Mouse (Mus musculus) embryonic facial prominence, embryonic 15.5 days (tissue): ENCODE results near the gene Gtf2h2. TPM values are rescaled to one million over a fixed set of nuclear protein-coding genes. Genes with fewer than 3 reads are reported as not detected.

Source experiments
- polyA plus RNA-seq: library from polyadenylated mRNA; unstranded; fragments of >200 nt; fragmentation: Nextera tagmentation; extraction: Ambion mirVana; gene quantifications from 2 replicates; pipeline ENCODE4 v1.2.1, GENCODE M21; 2015

Gtf2h2 gene
- polyA plus RNA-seq, 1 experiment from 2014 or later: 63.3 TPM

Other genes starting within 250 kb of the Gtf2h2 start
- gene Naip5, start 246.3 kb downstream of the Gtf2h2 start, polyA plus RNA-seq: 0.19 and 0.21 TPM in 2 replicates
- gene Naip6, start 174.9 kb downstream of the Gtf2h2 start, polyA plus RNA-seq: 0.05 and 0.12 TPM in 2 replicates
- not detected in 2 replicates for gene Naip1, start 39.7 kb downstream of the Gtf2h2 start, polyA plus RNA-seq
- 12.8 and 15.1 TPM in 2 replicates for gene Ocln, start 60.1 kb upstream of the Gtf2h2 start, polyA plus RNA-seq
- gene Marveld2, start 124.4 kb upstream of the Gtf2h2 start, polyA plus RNA-seq: 6.6 and 8.1 TPM in 2 replicates
- 248 and 258 TPM in 2 replicates for gene Ak6, start 158.4 kb upstream of the Gtf2h2 start, polyA plus RNA-seq
- 20.3 and 22.1 TPM in 2 replicates for gene Rad17, start 158.5 kb upstream of the Gtf2h2 start, polyA plus RNA-seq
- gene Taf9, start 159.0 kb upstream of the Gtf2h2 start, polyA plus RNA-seq: 18.3 and 18.8 TPM in 2 replicates
- gene Ccdc125, start 177.1 kb upstream of the Gtf2h2 start, polyA plus RNA-seq: 3.4 and 3.7 TPM in 2 replicates
- gene Cdk7, start 238.4 kb upstream of the Gtf2h2 start, polyA plus RNA-seq: 89.0 and 89.6 TPM in 2 replicates